Mouse (Mus musculus): ENCODE results near the gene Bmyc.
A peak's percentile ranks its signal among the peaks of the same experiment; 100 is the strongest.

- TF ChIP-seq POLR2A (IDR thresholded peaks at IDR 0.05; ENCODE audit: low read depth, low read length) (no peak), CTCF (conservative IDR thresholded peaks at IDR 0.05; ENCODE audit: insufficient read depth, insufficient read length, low read depth, low read length) (peak; percentile 76)
Observed at GRCm38 (mm10) chr2:25663511-25663910, 43.0 kb upstream of the Bmyc start.

Measured in kidney, adult 2 months (tissue).